In genomic region chr2:11552297-11552821, GRCm38 (mm10) we compare ENCODE assay signal across 7 mouse cellular contexts. TPM values are rescaled to one million over a fixed set of nuclear protein-coding genes. Genes with fewer than 3 reads are reported as not detected.
DNase-seq lines count a peak whose midpoint lies in the region; ATAC-seq and TF ChIP-seq lines count a peak whose summit lies in the region.

No protein-coding gene starts in this region.

- H3K27ac ChIP-seq in hindbrain, embryonic 11.5 days (ENCODE audit: low read depth, low read length): no peak overlapping the region
- no peak overlapping the region for H3K27ac ChIP-seq in limb, embryonic 13.5 days
- H3K27ac ChIP-seq in spleen, adult 2 months (ENCODE audit: insufficient read depth, low read length): peak overlapping the region; percentile 71; the same call in 1 of the 2 replicates

- H3K4me2 ChIP-seq in hindbrain, embryonic 11.5 days (replicated peaks; ENCODE audit: low read depth, low read length): no peak overlapping the region
- H3K4me2 ChIP-seq in limb, embryonic 13.5 days (replicated peaks): peak overlapping the region; percentile 99

- H3K4me1 ChIP-seq in hindbrain, embryonic 11.5 days (replicated peaks; ENCODE audit: control insufficient read depth, insufficient read depth, low read length): no peaks in the 10 kb centered on the region; the same call in 1 of the 2 replicates
- H3K4me1 ChIP-seq in limb, embryonic 13.5 days: peaks cover 20% of the 10 kb centered on the region
- peaks cover 18% of the 10 kb centered on the region; the same call in 1 of the 2 replicates for H3K4me1 ChIP-seq in spleen, adult 2 months (ENCODE audit: control insufficient read depth, insufficient read depth, insufficient read length)

- peaks cover 12% of the 10 kb centered on the region for H3K27me3 ChIP-seq in hindbrain, embryonic 11.5 days (ENCODE audit: control insufficient read depth, insufficient read depth, low read length)
- peaks cover 50% of the 10 kb centered on the region for H3K27me3 ChIP-seq in limb, embryonic 13.5 days
- H3K27me3 ChIP-seq in spleen, adult 2 months (ENCODE audit: control insufficient read depth, insufficient read depth, low read length): no peaks in the 10 kb centered on the region

- TF ChIP-seq POLR2A in spleen, adult 2 months (IDR thresholded peaks at IDR 0.05; ENCODE audit: low read depth, low read length): no peak

- ATAC-seq in hindbrain, embryonic 11.5 days (ENCODE audit: low FRiP score): peak; percentile 15
- ATAC-seq in limb, embryonic 13.5 days (ENCODE audit: low FRiP score, low read depth): no peak

- TF ChIP-seq CTCF in spleen, adult 2 months (IDR thresholded peaks at IDR 0.05; ENCODE audit: extremely low read depth, insufficient read depth, insufficient read length, insufficient replicate concordance): no peak

- H3K4me3 ChIP-seq in hindbrain, embryonic 11.5 days (ENCODE audit: low read depth, low read length): no peak overlapping the region
- peak overlapping the region; percentile 60 for H3K4me3 ChIP-seq in limb, embryonic 13.5 days
- peak overlapping the region; percentile 77 for H3K4me3 ChIP-seq in spleen, adult 2 months (ENCODE audit: extremely low read depth, insufficient read depth, insufficient read length)

- WGBS in hindbrain, embryonic 11.5 days: 5% methylated on average over 9 of the region's 9 CpGs
- WGBS in limb, embryonic 13.5 days: 2% methylated on average over 9 of the region's 9 CpGs
- WGBS in spleen, adult 2 months: 9% methylated on average over 9 of the region's 9 CpGs

- peak; percentile 11 for DNase-seq in spleen, adult 12 weeks (ENCODE audit: low spot score)
- DNase-seq in spleen, postnatal 14 days (ENCODE audit: low spot score in 2 of 2): no peak
- DNase-seq in hindbrain, embryonic 11.5 days (ENCODE audit: low spot score): peak; percentile 15
- peak in 1 of 2 experiments; percentile 30 for DNase-seq in spleen, adult 2 months (ENCODE audit: low read depth in 1 of 2, low spot score in 2 of 2)
- no peak for DNase-seq in adipocyte (ENCODE audit: low spot score)
- DNase-seq in gastrocnemius, postnatal 10 days: no peak

- no peaks in the 10 kb centered on the region for H3K9me3 ChIP-seq in hindbrain, embryonic 11.5 days (ENCODE audit: control insufficient read depth, low read length)
- no peaks in the 10 kb centered on the region for H3K9me3 ChIP-seq in limb, embryonic 13.5 days

- H3K36me3 ChIP-seq in hindbrain, embryonic 11.5 days (ENCODE audit: control insufficient read depth, insufficient read depth, low read length): no peaks in the 10 kb centered on the region
- H3K36me3 ChIP-seq in limb, embryonic 13.5 days: no peaks in the 10 kb centered on the region
- no peaks in the 10 kb centered on the region for H3K36me3 ChIP-seq in spleen, adult 2 months (ENCODE audit: control insufficient read depth, insufficient read depth, low read length)

- H3K9ac ChIP-seq in hindbrain, embryonic 11.5 days (ENCODE audit: low read depth, low read length): no peak overlapping the region
- no peak overlapping the region for H3K9ac ChIP-seq in limb, embryonic 13.5 days

RNA-seq across cellular contexts. Expression of gene Pfkfb3, which starts 1.5 kb away (rescaled TPM):
- 16.8 and 19.3 TPM in 2 replicates for polyA plus RNA-seq in hindbrain, embryonic 11.5 days (2014; fragmentation: Nextera tagmentation; extraction: Ambion mirVana)
- 16.5 and 17.8 TPM in 2 replicates for polyA plus RNA-seq in limb, embryonic 13.5 days (2015; fragmentation: Nextera tagmentation; extraction: Ambion mirVana)
- polyA plus RNA-seq in spleen, adult 2 months (2012; rRNA removed): 20.6 and 22.0 TPM in 2 replicates
- total RNA-seq in gastrocnemius, postnatal 10 days (2021): 10 to 100 TPM; 19.3 to 21.5 TPM

RNA-seq across cellular contexts. Expression of gene Rbm17, which starts 51.6 kb away (rescaled TPM):
- 178 and 191 TPM in 2 replicates for polyA plus RNA-seq in hindbrain, embryonic 11.5 days (2014; fragmentation: Nextera tagmentation; extraction: Ambion mirVana)
- polyA plus RNA-seq in limb, embryonic 13.5 days (2015; fragmentation: Nextera tagmentation; extraction: Ambion mirVana): 172 TPM in 2 replicates
- 37.7 and 38.9 TPM in 2 replicates for polyA plus RNA-seq in spleen, adult 2 months (2012; rRNA removed)
- 10 to 100 TPM; 63.3 to 69.8 TPM for total RNA-seq in gastrocnemius, postnatal 10 days (2021)

Comparison
In these comparisons a context has a peak if more than half of its experiments do, and no peak if none do; other contexts are left out.
1. DNase-seq: peak in spleen, adult 12 weeks (single experiment) and hindbrain, embryonic 11.5 days (single experiment); none in spleen, postnatal 14 days (0 of 2), adipocyte (single experiment) and gastrocnemius, postnatal 10 days (single experiment).